Mouse (Mus musculus) liver, embryonic 13.5 days (tissue): ENCODE data around the gene Efcc1. TPM values are rescaled to one million over a fixed set of nuclear protein-coding genes. Genes with fewer than 3 reads are reported as not detected.

Experiments
- ATAC-seq: fragments of 200-750 bp; cut with Nextera tagmentation; 2 replicates; pipeline ENCODE4 v1.8.0; 2017; ENCODE audit warnings: low read depth, mild to moderate bottlenecking, moderate number of reproducible peaks, moderate library complexity
- DNase-seq: peaks from one replicate; pipeline ENCODE4 v3.0.0; 2022
- H3K27ac ChIP-seq: fragments of 300-500 bp; sonication (generic); 2 replicates; pipeline ENCODE4 v1.5.1; 2015; ENCODE audit warnings: moderate library complexity, mild to moderate bottlenecking, inconsistent platforms
- H3K27me3 ChIP-seq: fragments of 300-500 bp; sonication (generic); 2 replicates; pipeline ENCODE4 v1.6.1; 2015; ENCODE audit warnings: mild to moderate bottlenecking, inconsistent platforms
- H3K36me3 ChIP-seq: fragments of 300-500 bp; sonication (generic); 2 replicates; pipeline ENCODE4 v1.6.1; 2015; ENCODE audit warnings: mild to moderate bottlenecking, inconsistent platforms
- H3K4me1 ChIP-seq: fragments of 300-500 bp; sonication (generic); replicated peaks from 2 replicates; pipeline ENCODE4 v1.6.1; 2015; ENCODE audit warnings: inconsistent platforms
- H3K4me2 ChIP-seq: fragments of 300-500 bp; sonication (generic); 2 replicates; pipeline ENCODE4 v1.6.1; 2015; ENCODE audit warnings: inconsistent platforms, mild to moderate bottlenecking, moderate library complexity
- H3K4me3 ChIP-seq: fragments of 300-500 bp; sonication (generic); replicated peaks from 2 replicates; pipeline ENCODE4 v1.5.1; 2015; ENCODE audit warnings: mild to moderate bottlenecking, inconsistent platforms
- H3K9ac ChIP-seq: fragments of 300-500 bp; sonication (generic); 2 replicates; pipeline ENCODE4 v1.6.1; 2015; ENCODE audit warnings: mild to moderate bottlenecking, inconsistent platforms
- H3K9me3 ChIP-seq: fragments of 300-500 bp; sonication (generic); replicated peaks from 2 replicates; pipeline ENCODE4 v1.6.1; 2016; ENCODE audit warnings: inconsistent platforms
- WGBS: fragments of 180-500 bp; shearing (Covaris S2); methylation state at CpG from one replicate; pipeline ENCODE4 v1.1.7; 2015; ENCODE audit not compliant: insufficient replicate concordance; 5-methylcytosine and 5-hydroxymethylcytosine counted together
- polyA plus RNA-seq: library from polyadenylated mRNA; unstranded; fragments of >200 nt; fragmentation: Nextera tagmentation; extraction: Ambion mirVana; gene quantifications from 2 replicates; pipeline ENCODE4 v1.2.1, GENCODE M21; 2015

The Efcc1 gene
- polyA plus RNA-seq, 1 experiment from 2014 or later, result 0.35 TPM

DNA sequence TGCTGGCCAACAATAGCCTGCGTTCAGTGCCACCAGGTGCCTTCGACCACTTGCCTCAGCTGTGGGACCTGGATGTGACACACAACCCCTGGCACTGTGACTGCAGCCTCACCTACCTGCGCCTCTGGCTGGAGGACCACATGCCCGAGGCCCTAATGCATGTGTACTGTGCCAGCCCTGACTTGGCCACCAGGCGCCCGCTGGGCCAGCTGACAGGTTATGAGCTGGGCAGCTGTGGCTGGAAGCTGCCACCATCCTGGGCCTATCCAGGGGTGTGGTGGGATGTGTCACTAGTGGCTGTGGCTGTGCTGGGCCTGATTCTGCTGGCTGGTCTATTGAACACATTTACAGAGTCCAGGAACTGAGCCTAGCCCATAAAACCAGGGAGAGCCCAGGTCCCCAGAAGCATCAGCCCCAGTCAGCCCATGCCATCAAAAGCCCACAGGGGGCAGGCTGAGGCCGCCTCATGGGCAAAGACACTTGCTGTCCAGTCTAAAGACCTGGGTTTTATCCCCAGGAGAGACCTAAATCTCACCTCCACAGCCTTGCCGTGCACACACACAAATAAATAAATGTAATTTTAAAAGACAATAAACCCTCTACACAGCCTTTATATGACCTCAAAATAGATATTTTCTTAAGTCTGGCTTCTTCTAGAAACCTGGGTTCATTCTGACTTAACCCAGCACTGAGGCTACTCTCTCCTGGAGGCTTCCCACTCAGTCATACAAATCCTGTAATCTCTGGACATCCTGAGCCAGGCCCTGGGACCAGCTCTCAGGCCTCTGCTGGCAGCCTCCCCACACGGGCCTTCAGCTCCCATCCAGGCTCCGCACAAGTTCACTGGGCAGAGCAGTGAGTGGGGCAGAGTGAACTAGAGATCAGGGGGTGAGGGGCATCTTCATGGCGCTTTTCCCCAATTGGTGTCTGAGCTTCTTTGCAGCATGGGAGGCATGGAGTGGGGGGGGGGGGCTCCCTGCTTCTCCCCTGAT is 48.8 kb downstream of the Efcc1 start:
- Histone ChIP-seq H3K4me3 (no peak overlapping the region), H3K9ac (peak overlapping the region; percentile 73), H3K4me2 (0 out of 2 replicates have a peak overlapping the region, but pooled peaks have one; percentile 62), H3K9me3 (no peaks in the 10 kb centered on the region), H3K4me1 (peaks cover 53% of the 10 kb centered on the region), H3K27me3 (no peaks in the 10 kb centered on the region), H3K27ac (peak overlapping the region; percentile 94), H3K36me3 (peaks cover 6% of the 10 kb centered on the region)
- DNase-seq, result no peak
- WGBS, result 87% methylated on average over 11 of the region's 11 CpGs
- no peak for ATAC-seq

DNA sequence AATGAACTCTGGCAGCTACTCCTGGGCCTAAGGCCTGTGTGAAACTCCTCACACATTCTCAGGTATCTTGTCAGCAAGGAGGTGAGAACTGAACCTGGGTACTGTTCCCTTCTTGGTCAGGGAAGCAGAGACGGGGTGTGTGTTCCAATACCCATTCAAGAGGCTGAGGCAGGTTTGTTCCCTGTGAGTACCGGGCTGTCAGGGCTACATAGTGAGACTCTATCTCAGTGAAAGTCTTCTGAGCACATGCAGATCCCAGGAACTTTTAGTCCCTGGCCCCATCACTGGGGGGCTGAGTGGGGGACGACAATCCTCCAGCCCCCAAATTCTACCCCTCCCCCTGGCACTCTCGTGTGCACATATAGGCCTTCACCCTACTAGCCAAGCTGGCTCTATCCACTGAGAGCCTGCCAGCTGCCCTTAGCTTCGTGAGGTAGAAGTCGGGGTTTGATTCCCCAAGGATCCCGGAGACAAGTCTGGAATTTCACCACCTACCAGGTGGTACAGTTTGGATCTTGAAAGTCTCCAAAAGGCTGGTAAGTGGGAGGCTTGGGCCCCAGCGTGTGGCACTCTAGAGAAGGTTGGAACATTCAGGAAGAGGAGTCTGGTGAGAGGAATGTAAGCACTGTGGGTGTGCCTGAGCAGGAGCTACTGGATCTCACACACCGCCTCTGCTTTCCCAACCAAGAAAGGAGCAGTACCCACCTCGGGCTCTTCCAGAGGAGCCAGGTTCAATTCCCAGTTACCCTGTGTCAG is 50.1 kb downstream of the Efcc1 start:
- H3K4me2 ChIP-seq, result no peak overlapping the region
- WGBS, result 80% methylated on average over 10 of the region's 10 CpGs
- H3K27ac ChIP-seq, result peak overlapping the region; percentile 94; the same call in 1 of the 2 replicates
- no peak overlapping the region for H3K4me3 ChIP-seq
- no peaks in the 10 kb centered on the region for H3K9me3 ChIP-seq
- 0 out of 2 replicates have a peak overlapping the region, but pooled peaks have one; percentile 29 for H3K9ac ChIP-seq
- H3K27me3 ChIP-seq, result no peaks in the 10 kb centered on the region
- peaks cover 6% of the 10 kb centered on the region for H3K36me3 ChIP-seq
- peaks cover 51% of the 10 kb centered on the region for H3K4me1 ChIP-seq
- ATAC-seq (no peak), DNase-seq (no peak)

DNA sequence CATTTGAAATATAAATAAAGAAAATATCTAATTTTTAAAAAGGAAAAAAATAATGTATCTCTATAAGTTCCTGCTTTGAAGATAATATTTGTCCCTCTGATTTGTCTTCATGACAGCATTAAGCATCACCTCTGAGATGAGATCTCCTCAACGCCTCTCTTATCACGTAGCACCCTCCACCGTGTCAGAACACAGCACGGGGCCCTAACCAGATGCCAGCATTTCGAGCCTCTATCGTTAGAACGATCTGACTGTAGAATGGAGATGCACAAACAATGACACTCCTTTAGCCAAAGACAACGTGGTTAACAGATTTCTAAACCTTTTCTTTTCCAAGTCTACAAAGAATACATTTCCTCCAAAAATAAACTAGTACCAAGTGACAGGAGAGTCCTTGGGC is 53.4 kb downstream of the Efcc1 start:
- peaks cover 43% of the 10 kb centered on the region for H3K4me1 ChIP-seq

DNA sequence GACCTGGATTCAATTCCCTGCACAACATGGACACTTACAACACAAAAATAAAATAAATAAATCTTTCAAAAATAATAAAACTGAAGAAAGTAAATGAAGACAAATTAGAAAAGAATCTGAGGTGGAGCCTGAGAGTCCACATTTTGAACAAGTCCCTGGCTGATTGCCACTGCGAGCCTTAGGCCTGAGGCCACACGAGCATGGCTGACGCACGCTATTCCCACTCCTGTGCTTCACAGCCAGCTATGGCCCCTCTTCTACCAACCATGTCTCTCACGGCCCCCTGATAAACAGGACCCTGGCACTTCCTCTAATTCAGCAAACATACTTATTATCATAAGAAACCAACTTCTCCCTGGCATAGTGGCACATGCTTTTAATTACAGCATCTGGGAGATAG is 56.0 kb downstream of the Efcc1 start:
- peaks cover 29% of the 10 kb centered on the region for H3K36me3 ChIP-seq
- H3K27me3 ChIP-seq, result no peaks in the 10 kb centered on the region
- no peak overlapping the region; the same call in 1 of the 2 replicates for H3K9ac ChIP-seq
- peaks cover 60% of the 10 kb centered on the region for H3K4me1 ChIP-seq
- DNase-seq (no peak), ATAC-seq (no peak)
- WGBS, result 75% methylated on average over 5 of the region's 5 CpGs
- H3K4me3 ChIP-seq, result no peak overlapping the region
- no peak overlapping the region for H3K4me2 ChIP-seq
- no peaks in the 10 kb centered on the region for H3K9me3 ChIP-seq
- peak overlapping the region; percentile 99 for H3K27ac ChIP-seq

More for the DNA sequence above, 53.4 kb downstream of the Efcc1 start:
- H3K27me3 ChIP-seq, result no peaks in the 10 kb centered on the region
- no peak overlapping the region for H3K4me2 ChIP-seq
- H3K4me3 ChIP-seq, result no peak overlapping the region
- H3K27ac ChIP-seq, result no peak overlapping the region
- H3K9me3 ChIP-seq, result no peaks in the 10 kb centered on the region
- DNase-seq (no peak), ATAC-seq (no peak)
- H3K9ac ChIP-seq, result no peak overlapping the region
- peaks cover 7% of the 10 kb centered on the region for H3K36me3 ChIP-seq
- 33% methylated on average over 8 of the region's 8 CpGs for WGBS

DNA sequence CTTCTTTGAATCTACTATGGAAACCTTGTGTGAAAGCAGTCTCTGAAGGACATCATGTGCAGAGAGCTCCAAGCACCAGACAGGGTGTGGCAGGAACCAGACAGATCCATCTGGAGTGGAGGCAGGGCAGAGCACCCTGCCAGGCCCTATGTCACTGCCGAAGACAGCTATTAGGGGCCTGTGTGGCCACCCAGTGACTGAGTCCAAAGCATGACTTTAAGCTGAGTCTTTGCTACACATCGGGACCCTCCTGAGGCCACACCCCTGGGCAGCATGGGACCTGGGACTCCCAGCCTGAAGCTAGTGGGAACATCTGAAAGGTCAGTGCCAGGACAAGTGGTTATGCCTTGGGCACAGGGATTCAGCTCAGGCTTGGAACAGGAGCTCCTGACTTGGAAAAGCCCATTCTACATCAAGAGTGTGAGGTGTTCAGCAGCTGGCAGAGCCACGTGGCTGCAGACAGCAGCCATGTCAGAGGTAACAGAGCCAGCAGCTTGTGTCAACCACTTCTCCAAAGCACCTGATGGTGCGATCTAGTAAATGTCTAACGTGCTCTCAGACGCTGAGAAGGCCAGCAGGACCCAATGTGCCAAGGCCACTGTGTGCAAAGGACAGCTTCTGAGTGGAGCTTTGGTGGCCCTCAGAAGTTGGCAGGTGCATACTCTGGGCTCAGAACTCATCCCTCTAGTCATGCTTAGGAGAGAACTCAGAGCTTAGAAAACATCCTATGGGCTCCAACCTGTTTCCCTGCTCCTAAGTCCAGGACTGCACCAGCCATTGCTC is 56.6 kb downstream of the Efcc1 start:
- Histone ChIP-seq H3K27ac (peak overlapping the region; percentile 99), H3K4me1 (peaks cover 67% of the 10 kb centered on the region), H3K9ac (peak overlapping the region; percentile 33; the same call in 1 of the 2 replicates)

DNA sequence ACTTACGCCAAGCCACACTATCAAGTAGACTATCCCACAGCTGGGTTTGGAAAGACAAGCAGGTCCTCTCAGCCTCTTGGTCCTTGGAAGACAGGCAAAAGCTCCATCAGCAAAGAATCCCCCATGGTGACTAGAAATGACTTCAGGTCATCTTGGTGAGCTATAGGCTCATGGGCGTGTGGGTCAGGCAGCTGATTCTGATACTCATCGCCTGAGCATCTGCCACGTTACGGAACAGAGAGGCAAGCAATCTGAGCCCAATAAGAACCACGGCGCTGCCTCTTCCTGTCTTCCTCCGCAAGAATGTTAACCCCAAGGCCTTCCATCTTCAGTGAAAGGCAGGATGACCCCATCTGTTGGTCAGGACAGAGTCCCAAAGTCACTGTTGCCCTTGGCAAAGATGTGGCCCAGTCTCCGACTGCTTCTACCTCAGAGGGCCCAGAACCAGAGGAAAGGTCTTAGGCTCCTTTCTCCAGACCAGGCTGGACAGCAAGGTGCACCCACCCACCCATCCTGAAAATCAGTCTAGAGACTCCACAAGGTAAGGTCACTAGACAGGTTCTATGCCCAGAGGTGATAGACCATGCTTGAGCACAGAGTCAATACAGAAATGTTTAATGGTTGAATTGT is 57.7 kb downstream of the Efcc1 start:
- H3K9me3 ChIP-seq, result no peaks in the 10 kb centered on the region
- H3K27me3 ChIP-seq, result no peaks in the 10 kb centered on the region
- DNase-seq (no peak), ATAC-seq (no peak)
- no peak overlapping the region for H3K4me2 ChIP-seq
- peaks cover 74% of the 10 kb centered on the region for H3K4me1 ChIP-seq
- H3K4me3 ChIP-seq, result no peak overlapping the region
- no peak overlapping the region for H3K9ac ChIP-seq
- H3K27ac ChIP-seq, result peak overlapping the region; percentile 99
- peaks cover 47% of the 10 kb centered on the region for H3K36me3 ChIP-seq
- 88% methylated on average over 9 of the region's 9 CpGs for WGBS

More for the DNA sequence above, 56.6 kb downstream of the Efcc1 start:
- peaks cover 36% of the 10 kb centered on the region for H3K36me3 ChIP-seq
- no peak for DNase-seq
- H3K9me3 ChIP-seq, result no peaks in the 10 kb centered on the region
- H3K4me2 ChIP-seq, result no peak overlapping the region
- no peaks in the 10 kb centered on the region for H3K27me3 ChIP-seq
- no peak overlapping the region for H3K4me3 ChIP-seq
- ATAC-seq, result no peak
- 61% methylated on average over 6 of the region's 6 CpGs for whole genome bisulfite sequencing

DNA sequence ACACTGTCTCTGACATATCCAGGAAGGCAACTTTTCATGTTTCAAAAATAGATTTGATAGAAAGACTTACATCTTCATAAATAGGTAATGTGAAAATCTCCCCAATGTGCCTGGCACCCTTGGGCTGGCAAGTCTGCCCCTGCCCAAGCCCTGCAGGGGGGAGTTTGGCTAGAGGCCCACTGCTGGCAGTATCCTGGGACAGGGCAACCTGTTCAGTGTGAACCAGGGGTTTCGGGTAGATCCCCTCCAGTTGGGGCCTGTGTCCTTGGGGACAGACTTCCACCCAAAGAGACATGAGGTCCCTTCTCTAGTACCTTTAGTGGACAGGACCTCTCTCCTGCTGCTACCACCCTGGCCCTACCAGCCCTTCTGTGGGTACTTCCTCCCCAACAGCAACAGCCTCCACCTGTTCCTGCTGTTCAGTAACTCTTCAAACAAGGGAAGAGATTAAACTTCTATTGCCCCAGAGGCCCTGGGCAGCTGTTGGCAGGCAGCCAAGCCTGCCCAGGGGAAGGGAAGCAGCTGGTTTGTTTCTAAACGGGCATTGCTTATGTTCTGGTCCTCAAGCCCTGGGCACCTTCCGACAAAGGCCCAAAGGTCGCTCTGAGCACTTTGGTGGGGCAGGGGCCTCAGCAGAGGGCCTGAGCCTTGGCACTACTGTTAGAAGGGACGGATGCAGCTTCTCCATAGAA is 58.4 kb downstream of the Efcc1 start:
- Histone ChIP-seq H3K4me2 (no peak overlapping the region), H3K36me3 (peaks cover 53% of the 10 kb centered on the region), H3K9me3 (no peaks in the 10 kb centered on the region), H3K27ac (peak overlapping the region; percentile 99), H3K4me1 (peaks cover 70% of the 10 kb centered on the region), H3K27me3 (no peaks in the 10 kb centered on the region), H3K4me3 (no peak overlapping the region), H3K9ac (peak overlapping the region; percentile 76)
- 55% methylated on average over 5 of the region's 5 CpGs for WGBS
- ATAC-seq, result no peak
- no peak for DNase-seq

DNA sequence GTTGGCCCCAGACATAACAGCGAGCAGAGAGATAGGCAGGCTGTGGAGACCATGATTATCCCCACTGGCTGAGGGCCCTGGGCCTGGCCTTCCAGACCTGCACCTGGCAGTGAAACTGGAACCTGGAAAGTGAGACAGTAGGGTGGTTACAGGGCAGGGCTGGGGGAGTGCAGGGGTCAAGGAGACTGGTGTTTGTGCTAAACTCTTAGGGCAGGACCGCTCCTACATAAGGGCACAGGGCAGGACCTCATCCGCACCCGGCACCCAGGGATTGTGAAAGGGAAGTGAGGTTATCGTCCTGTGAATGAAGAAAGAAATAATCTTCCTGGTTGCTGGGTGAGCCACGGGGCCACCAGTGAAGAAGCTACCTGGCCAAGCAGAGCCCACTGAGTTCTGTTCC is 59.1 kb downstream of the Efcc1 start:
- WGBS, result 77% methylated on average over 6 of the region's 6 CpGs
- Histone ChIP-seq H3K4me1 (peaks cover 74% of the 10 kb centered on the region), H3K27ac (peak overlapping the region; percentile 99), H3K27me3 (no peaks in the 10 kb centered on the region), H3K4me3 (no peak overlapping the region), H3K9ac (peak overlapping the region; percentile 76), H3K36me3 (peaks cover 61% of the 10 kb centered on the region), H3K4me2 (no peak overlapping the region), H3K9me3 (no peaks in the 10 kb centered on the region)
- DNase-seq (no peak), ATAC-seq (no peak)

DNA sequence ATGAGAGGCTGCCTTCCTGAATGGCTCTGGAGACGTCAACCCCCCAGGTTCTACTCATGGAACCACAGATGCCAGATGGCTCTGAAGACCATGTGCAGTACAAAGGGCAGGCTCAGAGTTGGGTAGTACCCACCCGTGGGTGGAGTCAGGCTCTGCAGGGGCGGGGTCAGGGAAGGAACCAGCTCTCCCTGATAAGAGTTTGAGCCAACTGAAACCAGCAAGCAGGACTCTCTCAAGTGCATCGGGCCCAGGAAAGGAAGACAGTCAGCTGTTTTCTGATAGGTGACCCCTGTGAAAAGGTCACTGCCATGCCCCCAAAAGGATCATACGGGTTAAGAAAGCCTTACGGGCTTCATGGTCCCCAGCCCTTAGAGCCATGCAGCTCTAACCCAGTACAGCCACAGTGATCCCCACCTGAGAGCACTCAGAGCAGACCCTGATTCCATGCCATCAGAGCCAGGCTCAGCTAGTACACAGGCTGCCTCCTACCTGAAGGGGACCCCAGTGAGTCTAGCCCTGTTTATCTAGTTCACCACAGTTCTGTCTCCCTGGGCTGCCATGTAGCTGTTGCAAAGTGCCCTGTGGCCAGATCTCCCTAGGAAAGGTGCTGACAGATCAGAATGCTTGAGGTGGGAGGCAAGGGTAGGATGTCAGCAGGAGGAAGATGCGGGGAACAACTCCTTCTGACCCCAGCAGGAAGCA is 60.3 kb downstream of the Efcc1 start:
- H3K9me3 ChIP-seq, result no peaks in the 10 kb centered on the region
- H3K4me1 ChIP-seq, result peaks cover 86% of the 10 kb centered on the region
- peak overlapping the region; percentile 99 for H3K27ac ChIP-seq
- no peaks in the 10 kb centered on the region for H3K27me3 ChIP-seq
- H3K9ac ChIP-seq, result peak overlapping the region; percentile 76
- peaks cover 65% of the 10 kb centered on the region for H3K36me3 ChIP-seq
- WGBS, result 21% methylated on average over 7 of the region's 7 CpGs
- peak; percentile 94 for DNase-seq
- peak; percentile 95 for ATAC-seq
- peak overlapping the region; percentile 66 for H3K4me2 ChIP-seq
- H3K4me3 ChIP-seq, result peak overlapping the region; percentile 33
